Comparison of ENCODE assay signal across 15 mouse cellular contexts in the genomic region with DNA sequence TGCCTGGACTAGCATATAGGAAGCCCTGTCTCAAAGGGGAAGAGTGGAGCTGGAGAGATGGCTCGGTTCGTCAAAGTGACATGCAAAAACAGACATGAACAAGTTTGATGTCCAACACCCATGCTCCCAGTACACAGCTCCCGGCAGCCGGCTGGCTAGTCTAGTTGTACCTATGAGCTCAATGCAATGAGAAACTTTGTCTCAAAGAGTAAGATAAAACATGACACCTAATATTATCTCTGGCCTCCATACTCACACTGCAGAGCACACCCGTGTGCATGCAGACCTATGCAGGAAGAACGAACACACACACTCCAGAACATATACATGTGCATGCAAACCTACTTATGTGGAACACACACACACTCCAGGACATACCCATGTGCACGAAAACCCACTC.
"Had no signal": no experiment of that assay in that cellular context is flagged by ENCODE, and none has a peak within 500 bp of the region (broad histone marks: within the 10 kb centered on the region; RNA-seq: fewer than 3 reads in every experiment).

No protein-coding gene starts in this region.

- H3K36me3 ChIP-seq: neural tube, embryonic 13.5 days had no signal

- H3K27me3 ChIP-seq: kidney, embryonic 15.5 days; megakaryocyte, embryonic 14.5 days; midbrain, embryonic 12.5 days; neural tube, embryonic 13.5 days had no signal

- H3K9ac ChIP-seq: kidney, embryonic 15.5 days; midbrain, embryonic 12.5 days; neural tube, embryonic 13.5 days had no signal

- ATAC-seq: lung, postnatal 0 days; midbrain, embryonic 16.5 days had no signal

- H3K27ac ChIP-seq: kidney, embryonic 15.5 days; limb, embryonic 10.5 days; midbrain, embryonic 12.5 days; neural tube, embryonic 13.5 days had no signal

- DNase-seq: kidney, adult 2 months; kidney, postnatal 14 days; lung, adult 2 months; lung, postnatal 4 days; retina, postnatal 1 day; right cerebral cortex, postnatal 4 days; spleen, adult 18-20 months; thymus, postnatal 4 days had no signal

- H3K9me3 ChIP-seq: kidney, embryonic 15.5 days; limb, embryonic 10.5 days; megakaryocyte, embryonic 14.5 days; neural tube, embryonic 13.5 days had no signal

- H3K4me2 ChIP-seq: kidney, embryonic 15.5 days; midbrain, embryonic 12.5 days; neural tube, embryonic 13.5 days had no signal

- H3K4me3 ChIP-seq: kidney, embryonic 15.5 days; limb, embryonic 10.5 days; midbrain, embryonic 12.5 days; neural tube, embryonic 13.5 days had no signal
